Mouse (Mus musculus) megakaryocyte, embryonic 14.5 days (primary cell): Measurements from ENCODE around the gene Frmd5. TPM values are rescaled to one million over a fixed set of nuclear protein-coding genes. Genes with fewer than 3 reads are reported as not detected.

Experiments used
- H3K27me3 ChIP-seq: replicated peaks from 2 replicates; pipeline ENCODE3; 2012; ENCODE audit warnings: inconsistent platforms
- H3K36me3 ChIP-seq: replicated peaks from 2 replicates; pipeline ENCODE3; 2012; ENCODE audit warnings: low read length, inconsistent platforms, mixed read lengths
- H3K4me1 ChIP-seq: 2 replicates; pipeline ENCODE4 v1.6.1; 2012; ENCODE audit warnings: inconsistent platforms
- H3K4me3 ChIP-seq: replicated peaks from 2 replicates; pipeline ENCODE3; 2012; ENCODE audit warnings: moderate library complexity, mild to moderate bottlenecking, inconsistent platforms
- H3K9me3 ChIP-seq: 2 replicates; pipeline ENCODE4 v1.6.1; 2012; ENCODE audit warnings: inconsistent platforms
- FLI1 ChIP-seq: IDR thresholded peaks from 2 replicates; pipeline ENCODE4 v1.6.1; 2012; ENCODE audit warnings: low read length, inconsistent platforms, mixed read lengths
- GATA1 ChIP-seq: IDR thresholded peaks from 3 replicates; pipeline ENCODE4 v1.6.1; 2012; ENCODE audit warnings: mixed read lengths, low read length, inconsistent platforms, borderline replicate concordance
- polyA plus RNA-seq: library from polyadenylated mRNA; stranded (reverse); fragments of >175 nt; gene quantifications from 2 replicates; pipeline ENCODE4 v1.2.3, GENCODE M21; 2012; ENCODE audit warnings: low replicate concordance; ENCODE audit not compliant: insufficient read depth

The Frmd5 gene
- 1.1 TPM in 1 of 2 replicates, not detected in the other for polyA plus RNA-seq

DNA sequence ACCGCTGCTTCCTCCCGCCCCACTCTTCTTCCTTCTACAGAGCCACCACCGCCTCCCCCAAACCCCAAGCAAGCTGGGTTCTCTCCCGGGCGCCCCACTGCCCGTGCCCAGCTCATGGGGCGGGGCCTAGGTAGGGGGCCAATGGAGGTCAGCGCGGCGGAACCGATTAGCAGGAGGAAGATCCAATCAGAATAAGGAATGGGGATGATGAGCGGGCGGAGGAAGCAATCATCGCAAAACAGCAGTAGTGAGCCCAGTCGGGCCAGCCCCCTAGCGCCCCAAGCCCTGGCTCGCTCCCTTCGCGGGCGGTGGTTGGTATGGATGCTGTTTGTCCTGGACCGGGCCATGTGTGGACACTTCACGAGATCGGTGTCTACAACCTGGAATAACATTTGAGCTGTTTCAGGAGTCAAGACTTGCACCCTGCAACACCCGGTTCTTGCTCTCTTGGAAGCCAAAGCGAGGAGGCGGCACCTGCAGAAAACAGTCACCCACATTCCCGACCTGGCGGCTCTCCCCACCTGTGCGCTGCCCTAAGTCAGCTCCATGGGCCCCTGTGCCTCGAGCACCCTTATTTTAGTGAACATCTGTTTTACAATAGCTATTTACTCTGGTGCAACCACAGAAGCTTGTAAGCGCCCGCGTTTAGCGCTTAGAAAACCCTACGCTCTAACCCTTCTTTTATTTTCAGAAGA lies at the start of gene Frmd5:
Gene Frmd5, minus strand, starts transcription at position 129 of the 695 bp plus-strand sequence.
- Histone ChIP-seq H3K36me3 (no peaks in the 10 kb centered on the region), H3K4me1 (peaks cover 21% of the 10 kb centered on the region), H3K4me3 (peak within 1 kb of the TSS; percentile 93), H3K9me3 (no peaks in the 10 kb centered on the region), H3K27me3 (peaks cover 64% of the 10 kb centered on the region)
- no peak for TF ChIP-seq GATA1
- TF ChIP-seq FLI1 = no peak

- Histone ChIP-seq H3K4me1 (no peaks in the 10 kb centered on the region), H3K4me3 (no peak overlapping the region), H3K9me3 (peaks cover 8% of the 10 kb centered on the region), H3K36me3 (no peaks in the 10 kb centered on the region), H3K27me3 (peaks cover 13% of the 10 kb centered on the region)
- TF ChIP-seq FLI1 (no peak), GATA1 (no peak)
These were observed 47.1 kb upstream of the Frmd5 start for GRCm38 (mm10) chr2:121853974-121854373.

GRCm38 (mm10) chr2:121852045-121852444 lies 45.2 kb upstream of the Frmd5 start:
- TF ChIP-seq GATA1 (no peak), FLI1 (no peak)
- H3K9me3 ChIP-seq = peaks cover 7% of the 10 kb centered on the region
- H3K4me1 ChIP-seq = no peaks in the 10 kb centered on the region
- H3K36me3 ChIP-seq = no peaks in the 10 kb centered on the region
- H3K27me3 ChIP-seq = peaks cover 15% of the 10 kb centered on the region
- no peak overlapping the region for H3K4me3 ChIP-seq

GRCm38 (mm10) chr2:121846050-121846449 lies 39.2 kb upstream of the Frmd5 start:
- Histone ChIP-seq H3K36me3 (no peaks in the 10 kb centered on the region), H3K27me3 (peaks cover 13% of the 10 kb centered on the region), H3K4me1 (no peaks in the 10 kb centered on the region; the same call in 1 of the 2 replicates), H3K4me3 (no peak overlapping the region), H3K9me3 (peaks cover 3% of the 10 kb centered on the region; the same call in 1 of the 2 replicates)
- TF ChIP-seq FLI1 (no peak), GATA1 (no peak)

DNA sequence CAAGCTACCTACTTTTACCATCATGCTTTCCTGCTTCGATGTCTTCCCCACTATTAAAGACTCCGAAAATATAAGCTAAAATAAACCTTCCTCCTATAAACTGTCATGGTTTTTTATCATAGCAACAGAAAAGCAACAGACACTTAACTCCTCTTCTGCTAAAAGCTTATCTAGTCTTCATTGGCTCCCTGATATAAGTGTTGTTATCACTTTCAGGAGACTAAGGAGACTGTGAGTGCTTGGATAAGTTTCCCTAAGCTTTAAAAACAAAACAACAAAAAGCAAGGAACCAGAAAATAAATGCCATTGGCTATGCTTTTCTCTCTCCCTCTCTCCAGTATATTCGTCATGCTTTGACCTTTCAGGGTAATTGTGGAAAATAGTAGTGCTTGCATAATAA lies 35.4 kb upstream of the Frmd5 start:
- H3K27me3 ChIP-seq = peaks cover 4% of the 10 kb centered on the region
- peaks cover 3% of the 10 kb centered on the region; the same call in 1 of the 2 replicates for H3K4me1 ChIP-seq
- no peak overlapping the region for H3K4me3 ChIP-seq
- no peaks in the 10 kb centered on the region for H3K36me3 ChIP-seq
- no peak for TF ChIP-seq GATA1
- no peak for TF ChIP-seq FLI1
- no peaks in the 10 kb centered on the region for H3K9me3 ChIP-seq

GRCm38 (mm10) chr2:121841453-121841852 lies 34.6 kb upstream of the Frmd5 start:
- no peaks in the 10 kb centered on the region for H3K9me3 ChIP-seq
- H3K27me3 ChIP-seq = peaks cover 2% of the 10 kb centered on the region
- peaks cover 3% of the 10 kb centered on the region; the same call in 1 of the 2 replicates for H3K4me1 ChIP-seq
- H3K4me3 ChIP-seq = no peak overlapping the region
- TF ChIP-seq GATA1 = no peak
- H3K36me3 ChIP-seq = no peaks in the 10 kb centered on the region

- H3K27me3 ChIP-seq = peaks cover 5% of the 10 kb centered on the region
- no peaks in the 10 kb centered on the region for H3K36me3 ChIP-seq
- no peaks in the 10 kb centered on the region for H3K9me3 ChIP-seq
- H3K4me1 ChIP-seq = peaks cover 9% of the 10 kb centered on the region; the same call in 1 of the 2 replicates
- TF ChIP-seq FLI1 = no peak
- TF ChIP-seq GATA1 = no peak
- no peak overlapping the region for H3K4me3 ChIP-seq
These were observed 28.0 kb upstream of the Frmd5 start for GRCm38 (mm10) chr2:121834926-121835325.

GRCm38 (mm10) chr2:121832484-121832894 lies 25.6 kb upstream of the Frmd5 start:
- Histone ChIP-seq H3K4me3 (peak overlapping the region; percentile 72), H3K4me1 (peaks cover 8% of the 10 kb centered on the region; the same call in 1 of the 2 replicates), H3K27me3 (peaks cover 7% of the 10 kb centered on the region), H3K9me3 (no peaks in the 10 kb centered on the region), H3K36me3 (no peaks in the 10 kb centered on the region)
- TF ChIP-seq FLI1 = no peak
- TF ChIP-seq GATA1 = no peak

DNA sequence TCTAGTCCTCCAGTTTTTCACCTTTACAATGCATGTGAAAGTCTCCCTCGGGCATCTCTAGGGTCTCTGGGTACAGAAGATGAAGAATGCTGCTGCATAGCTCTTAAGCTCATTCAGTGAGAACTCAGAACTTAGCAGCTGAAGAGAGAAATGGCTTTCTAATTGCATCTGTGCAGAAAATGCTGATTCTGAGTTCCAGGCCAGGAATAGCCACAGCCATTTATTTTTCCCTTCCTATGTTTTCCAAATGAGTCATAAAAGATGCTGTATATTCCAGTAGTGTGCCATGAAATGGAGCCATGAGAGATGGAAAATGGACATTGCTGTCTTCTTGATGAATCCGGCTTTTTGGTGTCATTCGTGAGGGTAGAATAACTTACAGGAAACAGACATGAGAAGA lies 21.5 kb upstream of the Frmd5 start:
- no peaks in the 10 kb centered on the region for H3K36me3 ChIP-seq
- no peaks in the 10 kb centered on the region for H3K9me3 ChIP-seq
- peaks cover 11% of the 10 kb centered on the region for H3K4me1 ChIP-seq
- H3K27me3 ChIP-seq = peaks cover 4% of the 10 kb centered on the region
- TF ChIP-seq GATA1 = no peak
- TF ChIP-seq FLI1 = no peak
- H3K4me3 ChIP-seq = no peak overlapping the region

GRCm38 (mm10) chr2:121826189-121826588 lies 19.3 kb upstream of the Frmd5 start:
- no peak overlapping the region for H3K4me3 ChIP-seq
- peaks cover 4% of the 10 kb centered on the region for H3K27me3 ChIP-seq
- no peak for TF ChIP-seq GATA1
- TF ChIP-seq FLI1 = no peak
- H3K9me3 ChIP-seq = no peaks in the 10 kb centered on the region
- no peaks in the 10 kb centered on the region for H3K36me3 ChIP-seq
- H3K4me1 ChIP-seq = peaks cover 5% of the 10 kb centered on the region; the same call in 1 of the 2 replicates
